Mouse (Mus musculus): ENCODE measurements around the gene 4930539E08Rik.
A peak's percentile ranks its signal among the peaks of the same experiment; 100 is the strongest.

The 4930539E08Rik gene

GRCm38 (mm10) chr17:28915060-28915628, at the start of gene 4930539E08Rik:
Gene 4930539E08Rik, minus strand, starts transcription at chr17:28915324.
- DNase-seq (ENCODE audit: low spot score): no peak

GRCm38 (mm10) chr17:28961596-28961995, 46.5 kb upstream of the 4930539E08Rik start:
- DNase-seq (ENCODE audit: low spot score): no peak

- no peak for DNase-seq (ENCODE audit: low spot score)
Measured at GRCm38 (mm10) chr17:28960597-28960996, 45.5 kb upstream of the 4930539E08Rik start.

GRCm38 (mm10) chr17:28954416-28954815, 39.3 kb upstream of the 4930539E08Rik start:
- DNase-seq (ENCODE audit: low spot score): no peak

- no peak for DNase-seq (ENCODE audit: low spot score)
Measured at GRCm38 (mm10) chr17:28953251-28953650, 38.1 kb upstream of the 4930539E08Rik start.

GRCm38 (mm10) chr17:28951831-28952799, 37.0 kb upstream of the 4930539E08Rik start, which contains the start of gene Kctd20:
Gene Kctd20, plus strand, starts transcription at chr17:28951950.
- DNase-seq (ENCODE audit: low spot score): peak; percentile 86

- no peak for DNase-seq (ENCODE audit: low spot score)
Measured at GRCm38 (mm10) chr17:28950751-28951150, 35.6 kb upstream of the 4930539E08Rik start.

GRCm38 (mm10) chr17:28948661-28949060, 33.5 kb upstream of the 4930539E08Rik start:
- DNase-seq (ENCODE audit: low spot score): no peak

GRCm38 (mm10) chr17:28947011-28947939, 32.2 kb upstream of the 4930539E08Rik start:
- DNase-seq (ENCODE audit: low spot score): no peak

GRCm38 (mm10) chr17:28944481-28944880, 29.4 kb upstream of the 4930539E08Rik start:
- DNase-seq (ENCODE audit: low spot score): no peak

- DNase-seq (ENCODE audit: low spot score): no peak
Measured at GRCm38 (mm10) chr17:28943740-28944139, 28.6 kb upstream of the 4930539E08Rik start, which contains the start of gene Pxt1. Gene Pxt1, minus strand, starts transcription at chr17:28943840.

- DNase-seq (ENCODE audit: low spot score): no peak
Measured at GRCm38 (mm10) chr17:28942101-28942500, 27.0 kb upstream of the 4930539E08Rik start.

GRCm38 (mm10) chr17:28940776-28941555, 25.8 kb upstream of the 4930539E08Rik start:
- DNase-seq (ENCODE audit: low spot score): no peak

- DNase-seq (ENCODE audit: low spot score): no peak
Measured at GRCm38 (mm10) chr17:28936622-28937345, 21.7 kb upstream of the 4930539E08Rik start.

GRCm38 (mm10) chr17:28936133-28936532, 21.0 kb upstream of the 4930539E08Rik start:
- DNase-seq (ENCODE audit: low spot score): no peak

- DNase-seq (ENCODE audit: low spot score): no peak
Measured at GRCm38 (mm10) chr17:28934120-28934916, 19.2 kb upstream of the 4930539E08Rik start.

- DNase-seq (ENCODE audit: low spot score): no peak
Measured at GRCm38 (mm10) chr17:28932274-28932673, 17.1 kb upstream of the 4930539E08Rik start.

- DNase-seq (ENCODE audit: low spot score): no peak
Measured at GRCm38 (mm10) chr17:28931436-28932211, 16.5 kb upstream of the 4930539E08Rik start.

Data from ovary, adult 18-20 months (tissue).